Mouse (Mus musculus) kidney, adult 2 months (tissue): ENCODE results near the gene Alg9.

Source experiments
- CTCF ChIP-seq: fragments of 200-500 bp; conservative IDR thresholded peaks from 2 replicates; pipeline ENCODE4 v1.5.1; 2011; ENCODE audit warnings: low read depth, mild to moderate bottlenecking, control low read depth, low read length, moderate library complexity, mixed read lengths; ENCODE audit not compliant: insufficient read depth, insufficient read length
- POLR2A ChIP-seq: fragments of 200-500 bp; IDR thresholded peaks from one replicate; pipeline ENCODE4 v1.6.1; 2011; ENCODE audit warnings: low read depth, low read length, control low read depth

DNA sequence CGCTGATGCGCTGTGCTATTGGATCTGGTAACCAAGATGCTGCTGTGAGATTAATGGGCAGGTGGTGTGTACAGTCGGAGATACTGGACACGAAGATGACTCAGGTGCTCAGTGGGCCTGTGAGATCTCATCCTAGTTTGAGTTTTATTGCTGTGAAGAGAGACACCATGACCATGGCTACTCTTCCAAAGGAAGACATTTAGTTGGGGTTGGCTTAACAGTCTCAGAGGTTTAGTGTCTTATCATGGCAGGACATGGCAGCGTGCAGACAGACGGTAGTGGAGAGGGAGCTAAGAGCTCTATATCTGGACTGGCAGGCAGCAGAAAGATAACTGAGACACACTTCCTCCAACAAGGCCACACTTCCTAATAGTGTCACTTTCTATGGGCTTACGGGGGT, 36.4 kb downstream of the Alg9 start:
- TF ChIP-seq CTCF: no peak
- no peak for TF ChIP-seq POLR2A
